Mouse (Mus musculus) cortical plate, adult 2 months (tissue): ENCODE data around the gene Tnrc6c.

Experiments
- CTCF ChIP-seq: fragments of 200-500 bp; IDR thresholded peaks from 2 replicates; pipeline ENCODE4 v1.5.1; 2011; ENCODE audit warnings: mild to moderate bottlenecking, control low read depth, low read length; ENCODE audit not compliant: insufficient read depth; ENCODE audit errors: extremely low read depth
- POLR2A ChIP-seq: fragments of 200-500 bp; IDR thresholded peaks from 2 replicates; pipeline ENCODE4 v1.6.1; 2011; ENCODE audit warnings: mild to moderate bottlenecking, low read length, control low read depth; ENCODE audit not compliant: insufficient read depth; ENCODE audit errors: extremely low read depth

- TF ChIP-seq CTCF (no peak), POLR2A (no peak)
Measured at GRCm38 (mm10) chr11:117766275-117766674, 112.2 kb downstream of the Tnrc6c start.
